Mouse (Mus musculus) thymus, postnatal 36 days (tissue): ENCODE data around the gene Itgb8.

Source experiments
- DNase-seq, 2 experiments: peaks; one replicate each; pipeline ENCODE4 v3.0.0; 2022; ENCODE audit warnings: mixed read lengths in 2 of 2

Itgb8 gene

GRCm38 (mm10) chr12:119238696-119239415 lies at the start of gene Itgb8:
Gene Itgb8 (minus strand): TSS chr12:119238802.
- DNase-seq, result peak; percentile 42 to 44

DNA sequence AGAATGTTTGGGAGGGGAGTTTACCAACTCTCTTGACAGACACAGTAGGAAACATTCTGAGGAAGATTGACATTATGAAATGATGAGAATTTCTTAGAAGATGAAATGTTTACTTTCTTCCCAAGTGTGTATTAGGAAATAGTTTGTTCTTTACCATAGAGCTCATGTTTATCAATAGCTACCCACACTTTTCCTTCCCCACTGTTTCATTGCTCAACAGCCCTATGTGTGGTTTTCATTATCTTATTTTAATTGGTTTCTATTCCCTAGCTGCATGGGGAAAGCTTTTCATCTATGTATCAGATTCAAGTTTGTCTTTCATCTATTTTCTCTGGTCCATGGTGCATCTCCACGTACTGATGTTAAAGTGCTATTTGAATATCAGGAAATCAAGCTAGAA lies 37.7 kb upstream of the Itgb8 start:
- no peak for DNase-seq

- DNase-seq, result no peak
Measured at GRCm38 (mm10) chr12:119273605-119274004, 35.0 kb upstream of the Itgb8 start.

DNA sequence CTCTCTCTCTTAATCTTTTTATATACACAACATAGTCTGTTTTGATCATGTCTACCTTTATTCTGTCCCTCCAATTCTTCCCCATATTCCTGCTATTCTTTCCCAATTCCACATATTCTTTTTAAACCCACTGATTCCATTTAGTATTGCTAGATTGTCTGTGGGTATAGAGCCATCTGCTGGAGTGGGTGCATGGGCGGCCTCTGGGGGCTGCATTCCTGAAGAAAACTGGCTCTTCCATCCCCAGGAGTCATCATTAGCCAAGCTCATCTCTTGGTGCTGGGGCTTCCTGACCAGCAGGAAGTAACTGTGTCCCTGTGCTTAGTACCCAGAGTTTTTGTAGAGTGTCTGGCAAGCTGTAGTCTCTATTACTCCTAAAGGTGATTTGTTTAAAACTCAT lies 33.4 kb upstream of the Itgb8 start:
- DNase-seq, result no peak

GRCm38 (mm10) chr12:119270036-119270435 lies 31.4 kb upstream of the Itgb8 start:
- no peak for DNase-seq

- DNase-seq, result no peak
Measured at GRCm38 (mm10) chr12:119268723-119269122, 30.1 kb upstream of the Itgb8 start.

- DNase-seq, result no peak
Measured at GRCm38 (mm10) chr12:119264506-119264905, 25.9 kb upstream of the Itgb8 start.

DNA sequence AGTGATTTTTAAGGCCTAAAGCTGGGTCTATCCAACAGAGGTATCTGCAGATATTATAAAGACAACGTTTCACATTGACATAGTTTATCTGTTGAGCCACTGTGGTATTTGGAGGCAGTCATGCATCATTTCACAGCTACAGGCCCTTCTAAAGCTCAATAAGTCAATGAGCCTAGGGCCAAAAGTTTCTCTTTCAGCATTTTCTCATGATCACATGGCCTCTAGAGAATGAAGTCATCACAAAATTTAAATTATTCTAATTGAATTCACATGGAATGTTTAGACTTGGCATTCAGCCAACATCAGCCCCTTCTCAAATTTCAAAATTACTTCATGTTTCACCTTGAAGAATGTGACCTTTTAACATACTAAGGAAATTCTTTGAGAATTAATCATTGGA lies 10.0 kb upstream of the Itgb8 start:
- no peak for DNase-seq

GRCm38 (mm10) chr12:119241071-119241470 lies 2.5 kb upstream of the Itgb8 start:
- no peak for DNase-seq

DNA sequence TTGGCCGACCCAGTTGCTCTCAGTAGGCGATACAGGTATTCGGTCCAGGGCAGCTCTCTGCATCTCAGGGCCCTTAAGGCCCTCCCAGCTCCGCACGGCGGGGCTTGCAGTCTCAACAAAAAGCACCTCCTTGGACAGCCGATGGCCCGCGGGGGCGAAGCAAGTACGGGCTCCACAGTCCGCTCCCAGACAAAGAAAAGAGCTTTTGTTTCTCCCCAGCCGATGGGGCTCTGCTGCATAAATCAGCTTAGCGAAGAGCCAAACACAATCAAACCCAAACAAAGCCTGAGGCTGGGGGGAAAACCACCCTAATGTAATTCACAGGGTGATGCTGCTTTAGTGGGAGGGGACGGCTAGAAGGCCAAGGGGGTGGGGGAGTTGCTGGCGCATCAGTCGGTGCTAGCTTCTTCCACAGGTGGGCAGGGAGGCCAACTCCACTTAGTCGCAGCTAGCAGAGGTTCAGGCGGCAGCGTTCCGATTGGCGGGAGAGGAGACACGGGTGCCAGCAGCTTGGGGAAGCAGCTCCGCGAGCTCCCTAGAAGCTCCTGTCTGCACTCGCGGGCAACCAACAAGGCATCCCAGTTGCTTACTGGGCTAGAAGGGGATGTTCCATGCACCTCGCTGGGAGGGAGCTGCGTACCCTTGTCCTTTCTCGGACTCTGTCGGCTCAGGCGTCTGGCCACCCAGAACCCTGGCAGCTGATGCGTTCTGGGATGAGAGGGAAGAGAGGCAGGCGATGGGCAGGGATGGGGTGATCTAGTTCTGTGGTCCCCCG lies 494 bp downstream of the Itgb8 start:
- DNase-seq, result peak; percentile 30 to 38

DNA sequence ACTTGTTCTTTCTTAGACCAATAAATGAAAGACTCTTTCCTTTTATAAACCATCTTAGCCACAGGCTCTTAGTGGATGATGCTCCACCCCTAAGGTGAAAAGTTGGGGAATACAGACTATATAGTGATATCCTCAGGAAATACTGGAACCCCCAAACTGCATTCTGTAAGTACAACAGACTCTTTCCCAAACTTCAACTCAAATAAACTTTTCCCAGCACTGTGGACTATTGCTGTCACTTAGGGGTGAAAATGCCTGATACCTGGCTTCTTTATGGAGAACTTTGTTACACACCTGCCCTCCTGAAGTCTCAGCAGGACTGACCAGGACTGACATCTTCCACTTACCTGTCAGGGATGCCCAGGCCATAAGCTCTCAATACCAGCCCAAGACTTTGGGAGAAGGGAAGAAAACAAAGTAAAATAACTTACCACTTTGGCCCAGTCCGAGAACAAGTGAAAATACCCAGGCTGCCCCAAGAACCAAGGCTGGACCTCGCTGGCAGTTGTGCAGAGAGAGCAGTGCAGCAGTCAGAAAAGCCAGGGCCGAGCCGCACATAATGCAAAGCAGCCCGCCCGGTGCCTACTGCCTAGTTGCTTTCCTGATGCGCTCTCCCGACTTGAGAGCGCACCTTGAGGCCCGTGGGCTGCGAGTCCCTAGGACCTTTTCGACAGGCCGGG lies 1.2 kb downstream of the Itgb8 start:
- no peak for DNase-seq

GRCm38 (mm10) chr12:119231831-119232230 lies 6.8 kb downstream of the Itgb8 start:
- no peak for DNase-seq

- no peak for DNase-seq
Measured at GRCm38 (mm10) chr12:119230444-119230843, 8.2 kb downstream of the Itgb8 start.

DNA sequence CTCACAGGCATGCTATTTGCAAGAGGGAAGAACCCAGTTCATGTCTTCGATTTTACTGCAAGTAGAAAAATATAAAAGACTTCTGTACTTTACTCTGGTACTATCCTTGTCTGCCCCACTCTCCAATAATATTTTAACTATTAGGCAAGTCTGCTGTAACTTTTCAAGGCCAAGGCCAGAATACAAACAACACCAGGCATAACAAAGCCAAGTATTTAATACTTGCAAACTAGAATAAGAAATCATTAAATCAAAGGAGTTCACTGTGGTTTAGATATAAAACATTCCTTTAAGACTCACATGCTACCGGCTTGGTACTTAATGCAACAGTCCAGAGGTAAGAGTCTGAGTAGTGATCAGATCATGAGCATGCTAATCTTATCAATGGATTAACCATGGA lies 9.0 kb downstream of the Itgb8 start:
- DNase-seq, result no peak

DNA sequence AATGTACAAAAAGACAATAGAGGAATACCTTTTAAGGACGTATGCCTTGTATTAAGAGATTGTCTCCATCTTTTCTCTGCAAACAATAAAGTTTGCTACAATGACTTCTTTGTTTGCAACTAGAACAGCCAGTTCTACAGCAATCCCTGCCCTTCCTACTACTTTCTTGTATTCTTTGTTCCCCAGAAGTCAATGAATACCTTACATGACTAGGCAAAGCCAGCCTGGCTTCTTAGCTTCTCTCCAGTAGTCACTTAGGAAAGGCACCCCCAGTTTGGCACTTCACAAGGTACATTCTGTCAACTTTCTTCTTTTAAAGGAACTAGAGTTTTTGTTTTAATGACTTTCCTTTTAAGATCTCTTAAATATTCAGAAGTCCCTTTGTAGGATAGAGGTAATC lies 10.7 kb downstream of the Itgb8 start:
- no peak for DNase-seq

- no peak for DNase-seq
Measured at GRCm38 (mm10) chr12:119224699-119225098, 13.9 kb downstream of the Itgb8 start.

DNA sequence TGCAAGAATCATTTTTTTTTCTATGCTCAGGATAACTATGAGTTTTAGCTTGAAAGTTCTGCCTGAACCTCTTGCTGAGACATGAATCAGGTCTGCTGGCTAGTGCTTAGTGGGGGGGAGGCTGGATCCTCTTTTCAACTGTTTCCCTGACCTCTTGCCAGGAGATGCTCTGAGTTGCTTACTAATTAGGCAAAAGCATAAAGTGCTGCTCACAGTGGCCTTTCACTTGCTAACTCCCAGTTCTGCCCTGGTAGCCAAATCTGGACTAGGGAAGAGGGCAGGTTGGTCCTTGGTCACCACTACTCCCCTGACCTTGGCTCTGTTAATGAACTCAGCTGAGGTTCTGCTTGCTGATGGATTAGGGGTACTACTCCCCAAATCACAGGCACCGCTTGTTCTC lies 19.2 kb downstream of the Itgb8 start:
- DNase-seq, result no peak

DNA sequence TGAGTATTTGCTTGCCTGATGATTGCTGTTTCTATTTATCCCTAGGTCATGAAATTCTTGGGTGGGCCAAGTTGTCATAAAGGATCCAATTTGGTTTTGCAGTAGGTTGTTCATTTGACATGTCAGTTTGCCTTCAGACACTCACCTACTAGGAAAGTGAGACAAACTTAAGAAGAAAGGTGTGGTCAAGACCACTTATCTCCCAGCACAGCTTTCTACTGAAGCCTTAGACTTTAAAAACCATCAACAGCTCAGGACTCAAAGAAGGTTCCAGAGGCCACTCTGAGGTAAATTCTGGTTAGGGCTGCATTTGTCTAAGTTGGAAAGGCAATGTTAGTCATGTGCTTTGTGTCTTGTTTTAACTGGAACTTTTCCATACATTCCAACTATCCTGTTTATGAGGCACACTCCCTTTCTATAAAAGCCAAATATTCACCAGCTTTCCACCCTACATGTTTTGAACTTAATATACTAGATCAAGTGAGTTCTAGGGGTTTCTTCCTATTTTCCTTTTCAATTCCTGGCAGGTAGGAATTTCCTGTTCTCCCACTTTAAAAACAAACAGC lies 20.8 kb downstream of the Itgb8 start:
- DNase-seq, result no peak

- no peak for DNase-seq
Measured at GRCm38 (mm10) chr12:119215225-119215624, 23.4 kb downstream of the Itgb8 start.

- no peak for DNase-seq
Measured at GRCm38 (mm10) chr12:119211533-119211932, 27.1 kb downstream of the Itgb8 start.

GRCm38 (mm10) chr12:119210590-119210989 lies 28.0 kb downstream of the Itgb8 start:
- DNase-seq, result no peak

DNA sequence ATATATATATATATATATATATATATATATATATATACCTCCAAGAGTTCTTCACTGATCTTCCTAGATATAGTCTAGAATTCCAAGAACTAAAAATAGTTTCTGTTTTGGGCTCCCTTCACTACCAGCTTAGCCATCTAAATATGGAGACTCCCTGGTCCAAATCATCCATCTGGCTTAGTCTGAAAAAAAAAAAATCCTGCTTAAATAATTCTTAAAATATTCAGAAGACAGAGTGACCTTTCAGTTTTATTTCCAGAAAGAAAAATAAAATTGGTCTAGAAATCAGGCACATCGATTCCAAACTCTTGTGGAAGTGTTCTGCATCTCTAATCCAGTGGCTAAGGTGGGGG lies 28.6 kb downstream of the Itgb8 start:
- DNase-seq, result no peak

DNA sequence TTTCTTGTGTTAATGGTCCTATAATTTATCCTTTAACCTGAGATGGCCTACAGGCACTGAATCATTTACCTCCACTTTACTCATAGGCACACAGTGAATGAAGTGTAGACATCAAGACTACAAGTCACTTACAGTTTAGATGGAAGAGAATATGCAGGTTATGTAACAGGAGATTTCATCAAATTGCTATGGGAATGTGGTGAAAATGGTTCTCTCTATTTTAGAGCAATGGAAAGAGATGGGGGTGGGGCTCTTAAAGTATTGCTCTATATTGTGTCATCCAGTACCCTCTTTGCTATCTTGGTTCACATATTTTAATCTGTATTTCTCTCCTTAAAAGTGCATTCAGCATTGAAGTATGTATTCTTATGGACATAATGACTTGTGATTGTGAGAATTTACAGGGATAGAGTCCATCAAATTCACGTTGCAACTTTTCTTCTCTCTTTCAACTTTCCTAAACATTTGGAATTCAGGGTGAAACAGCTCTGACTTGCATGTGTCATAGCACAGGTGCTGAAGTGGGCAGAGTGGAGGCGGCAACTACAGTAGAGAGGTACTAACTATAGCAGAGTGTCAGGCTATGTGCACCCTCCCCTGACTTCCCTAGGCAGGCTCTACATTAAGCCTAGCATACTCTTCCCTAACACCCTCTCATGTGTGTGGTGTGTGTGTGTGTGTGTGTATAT lies 29.1 kb downstream of the Itgb8 start:
- DNase-seq, result no peak
